Mouse (Mus musculus): ENCODE results near the gene Camk1d. TPM values are rescaled to one million over a fixed set of nuclear protein-coding genes. Genes with fewer than 3 reads are reported as not detected.
A peak's percentile ranks its signal among the peaks of the same experiment; 100 is the strongest.

Camk1d gene
- 7.6 and 9.7 TPM in 2 replicates for polyA plus RNA-seq (2015; fragmentation: Nextera tagmentation; extraction: Ambion mirVana)

DNA sequence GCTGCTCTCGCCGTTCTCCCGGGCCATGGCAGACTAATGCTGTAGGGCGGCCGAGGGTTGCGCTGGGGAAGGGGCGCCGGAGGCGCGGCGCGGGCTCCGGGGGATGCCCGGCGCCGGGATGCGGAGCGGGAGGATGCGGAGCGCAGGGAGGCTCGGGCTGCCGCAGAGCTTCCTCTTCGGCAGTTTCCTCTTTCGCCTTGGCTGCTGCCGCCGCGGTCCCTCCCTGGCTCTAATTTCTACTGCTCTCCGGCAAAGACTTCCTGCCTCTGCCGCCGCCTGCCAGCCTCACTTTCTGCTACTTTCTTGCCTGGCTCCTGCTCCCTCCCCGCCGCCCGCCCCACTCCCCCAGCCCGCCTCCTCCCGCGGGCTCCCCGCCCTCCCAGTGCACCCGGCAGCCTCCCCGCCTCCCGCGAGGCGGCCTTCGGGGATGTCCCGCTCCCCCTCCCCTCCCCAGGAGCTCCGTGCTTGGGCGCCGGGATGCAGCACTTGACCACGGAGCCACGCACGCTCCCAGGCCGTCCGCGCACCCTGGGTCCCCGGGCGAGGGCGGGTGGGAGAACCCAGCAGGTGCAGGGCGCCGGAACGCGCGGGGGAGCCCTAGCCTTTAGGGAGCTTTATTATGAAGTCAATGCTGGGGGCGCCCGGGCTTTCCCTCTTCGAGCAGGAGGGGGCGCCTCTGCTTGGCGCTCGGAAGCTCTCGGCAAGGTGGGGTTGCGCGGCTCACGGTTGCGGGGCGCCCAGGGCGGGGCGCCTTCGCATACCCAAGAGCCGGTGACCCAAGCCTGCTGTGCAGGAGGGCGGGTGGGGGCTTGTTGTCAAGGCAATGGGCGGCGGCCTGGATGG lies at the start of gene Camk1d:
TSS of gene Camk1d (minus strand) at position 305 of the 843 bp plus-strand sequence.
- Histone ChIP-seq H3K27ac (replicated peaks) (peak within 1 kb of the TSS; percentile 79), H3K9me3 (replicated peaks) (0 out of 2 replicates have a peak, but pooled peaks cover 2% of the 10 kb centered on the region), H3K9ac (replicated peaks) (peak within 1 kb of the TSS; percentile 72), H3K36me3 (no peaks in the 10 kb centered on the region), H3K27me3 (replicated peaks) (no peaks in the 10 kb centered on the region; the same call in 1 of the 2 replicates), H3K4me1 (peaks cover 32% of the 10 kb centered on the region), H3K4me3 (replicated peaks) (peak within 1 kb of the TSS; percentile 72), H3K4me2 (peak within 1 kb of the TSS; percentile 97)
- ATAC-seq (ENCODE audit: low FRiP score) = peak; percentile 82
- under 1% methylated on average over 62 of the region's 80 CpGs for WGBS

DNA sequence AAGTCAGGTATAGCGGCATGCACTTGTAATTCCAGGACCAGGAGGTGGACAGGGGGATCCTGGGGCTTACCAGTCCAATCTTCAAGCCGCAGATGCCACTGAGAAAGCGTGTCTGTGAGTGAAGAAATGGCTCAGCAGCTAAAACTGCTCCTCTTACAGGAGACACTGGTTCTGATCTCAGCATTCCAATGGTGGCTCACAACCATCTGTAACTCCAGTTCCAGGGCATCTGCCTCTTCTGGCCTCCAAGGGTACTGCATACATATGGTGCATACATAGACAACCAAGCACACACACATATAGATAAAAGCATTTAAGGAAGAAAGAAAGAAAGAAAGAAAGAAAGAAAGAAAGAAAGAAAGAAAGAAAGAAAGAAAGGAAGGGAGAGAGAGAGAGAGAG lies 47.7 kb upstream of the Camk1d start:
- Histone ChIP-seq H3K9ac (replicated peaks) (no peak overlapping the region), H3K4me1 (no peaks in the 10 kb centered on the region), H3K4me2 (no peak overlapping the region), H3K36me3 (no peaks in the 10 kb centered on the region), H3K4me3 (replicated peaks) (no peak overlapping the region), H3K27me3 (replicated peaks) (no peaks in the 10 kb centered on the region), H3K27ac (replicated peaks) (no peak overlapping the region), H3K9me3 (replicated peaks) (no peaks in the 10 kb centered on the region)
- no peak for ATAC-seq (ENCODE audit: low FRiP score)
- 93% methylated on average over 3 of the region's 3 CpGs for WGBS

- Histone ChIP-seq H3K4me3 (replicated peaks) (no peak overlapping the region), H3K4me1 (no peaks in the 10 kb centered on the region), H3K27ac (replicated peaks) (no peak overlapping the region), H3K27me3 (replicated peaks) (no peaks in the 10 kb centered on the region), H3K9ac (replicated peaks) (no peak overlapping the region), H3K36me3 (no peaks in the 10 kb centered on the region), H3K9me3 (replicated peaks) (no peaks in the 10 kb centered on the region), H3K4me2 (no peak overlapping the region)
- ATAC-seq (ENCODE audit: low FRiP score) = no peak
- WGBS = 92% methylated on average over 8 of the region's 8 CpGs
Observed at GRCm38 (mm10) chr2:5760479-5761008, 46.2 kb upstream of the Camk1d start.

DNA sequence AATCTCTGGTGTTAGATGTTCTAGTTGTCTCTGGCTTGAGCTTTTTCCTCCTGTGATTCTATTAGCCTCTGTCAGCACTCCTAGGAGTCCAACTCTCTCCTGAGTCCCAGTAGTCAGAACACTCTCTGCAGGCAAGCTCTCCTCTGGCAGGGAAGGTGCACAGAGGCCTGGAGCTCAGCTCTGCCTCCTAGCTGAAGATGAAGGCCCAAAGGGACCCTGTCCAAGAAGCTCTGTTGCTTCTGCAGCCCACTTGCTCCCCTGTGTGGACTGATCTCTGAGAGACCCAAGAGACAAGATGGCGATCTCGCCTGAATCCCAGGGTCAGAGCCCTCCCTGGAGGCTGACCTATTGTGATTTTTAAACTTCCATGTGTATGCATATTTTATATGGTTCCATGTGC lies 44.3 kb upstream of the Camk1d start:
- ATAC-seq (ENCODE audit: low FRiP score) = no peak
- Histone ChIP-seq H3K9me3 (replicated peaks) (no peaks in the 10 kb centered on the region), H3K4me1 (no peaks in the 10 kb centered on the region), H3K4me2 (no peak overlapping the region), H3K4me3 (replicated peaks) (no peak overlapping the region), H3K9ac (replicated peaks) (no peak overlapping the region), H3K27ac (replicated peaks) (no peak overlapping the region), H3K36me3 (no peaks in the 10 kb centered on the region), H3K27me3 (replicated peaks) (no peaks in the 10 kb centered on the region)
- 93% methylated on average over 2 of the region's 2 CpGs for WGBS

DNA sequence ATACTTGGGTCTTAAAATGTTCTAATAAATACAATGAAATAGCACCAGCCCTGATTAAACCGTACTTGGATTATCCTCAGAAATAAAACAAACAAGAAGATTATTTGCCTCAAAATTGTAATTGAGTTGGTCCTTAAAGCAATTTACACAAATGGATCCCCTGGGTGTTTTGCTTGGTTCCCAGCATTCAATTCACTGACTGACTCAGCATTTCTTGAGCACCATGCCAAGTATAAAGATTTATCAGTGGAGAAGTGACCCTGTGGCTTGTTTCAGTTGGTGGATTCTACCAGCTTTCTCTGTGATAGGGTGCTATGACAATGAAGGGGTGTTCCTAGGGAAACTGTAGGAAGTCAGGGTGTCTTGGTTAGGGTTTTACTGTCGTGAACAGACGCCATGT lies 36.6 kb upstream of the Camk1d start:
- Histone ChIP-seq H3K4me2 (no peak overlapping the region), H3K27me3 (replicated peaks) (no peaks in the 10 kb centered on the region), H3K27ac (replicated peaks) (no peak overlapping the region), H3K9me3 (replicated peaks) (no peaks in the 10 kb centered on the region), H3K4me1 (no peaks in the 10 kb centered on the region), H3K4me3 (replicated peaks) (no peak overlapping the region), H3K36me3 (no peaks in the 10 kb centered on the region), H3K9ac (replicated peaks) (no peak overlapping the region)
- 84% methylated on average over 3 of the region's 3 CpGs for WGBS
- ATAC-seq (ENCODE audit: low FRiP score) = no peak

DNA sequence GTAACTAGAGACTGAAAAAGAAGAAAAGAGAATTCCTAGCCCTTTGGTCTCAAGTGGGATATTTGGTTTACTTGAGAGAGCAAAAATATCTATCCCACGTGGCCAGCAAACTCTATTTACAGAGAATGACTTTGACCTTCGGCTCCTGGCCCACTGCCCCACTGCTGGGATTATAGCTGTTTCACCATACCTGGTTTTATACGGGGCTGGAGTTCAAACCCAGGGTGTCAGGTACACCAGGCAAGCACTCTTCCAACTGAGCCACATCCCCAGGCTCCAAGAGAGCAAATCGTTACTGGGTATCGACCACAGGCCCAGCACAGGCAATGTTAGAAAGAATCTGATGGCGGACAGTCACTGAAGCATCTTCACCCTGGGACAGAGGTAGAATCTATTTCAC lies 34.9 kb upstream of the Camk1d start:
- H3K9ac ChIP-seq (replicated peaks) = no peak overlapping the region
- H3K4me3 ChIP-seq (replicated peaks) = no peak overlapping the region
- no peaks in the 10 kb centered on the region for H3K36me3 ChIP-seq
- 83% methylated on average over 6 of the region's 6 CpGs for WGBS
- no peaks in the 10 kb centered on the region for H3K27me3 ChIP-seq (replicated peaks)
- H3K27ac ChIP-seq (replicated peaks) = no peak overlapping the region
- ATAC-seq (ENCODE audit: low FRiP score) = no peak
- H3K4me1 ChIP-seq = no peaks in the 10 kb centered on the region
- no peaks in the 10 kb centered on the region for H3K9me3 ChIP-seq (replicated peaks)
- no peak overlapping the region for H3K4me2 ChIP-seq

DNA sequence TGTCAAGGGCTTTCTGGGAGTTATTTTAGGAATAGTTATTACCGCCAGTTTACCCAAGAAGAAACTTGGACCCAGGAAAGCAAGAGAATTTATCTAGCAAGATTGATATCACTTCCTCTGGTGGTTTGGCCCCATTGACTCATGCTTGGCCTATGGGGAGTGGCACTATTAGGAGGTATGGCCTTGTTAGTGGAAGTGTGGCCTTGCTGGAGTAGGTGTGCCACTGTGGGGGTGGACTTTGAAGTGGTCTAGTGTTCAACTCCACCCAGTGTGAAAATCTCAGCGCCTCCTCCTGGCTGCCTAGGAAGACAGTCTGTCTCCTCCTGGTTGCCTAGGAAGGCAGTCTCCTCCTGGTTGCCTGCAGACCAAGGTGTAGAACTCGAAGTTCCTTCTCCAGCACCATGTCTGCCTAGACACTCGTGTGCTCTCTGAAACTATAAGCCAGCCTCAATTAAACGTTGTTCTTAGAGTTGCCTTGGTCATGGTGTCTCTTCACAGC lies 33.3 kb upstream of the Camk1d start:
- H3K27ac ChIP-seq (replicated peaks) = no peak overlapping the region
- WGBS = 88% methylated on average over 5 of the region's 5 CpGs
- H3K4me1 ChIP-seq = no peaks in the 10 kb centered on the region
- ATAC-seq (ENCODE audit: low FRiP score) = no peak
- no peak overlapping the region for H3K4me3 ChIP-seq (replicated peaks)
- no peaks in the 10 kb centered on the region for H3K9me3 ChIP-seq (replicated peaks)
- H3K27me3 ChIP-seq (replicated peaks) = no peaks in the 10 kb centered on the region
- no peak overlapping the region for H3K4me2 ChIP-seq
- no peaks in the 10 kb centered on the region for H3K36me3 ChIP-seq
- H3K9ac ChIP-seq (replicated peaks) = no peak overlapping the region

DNA sequence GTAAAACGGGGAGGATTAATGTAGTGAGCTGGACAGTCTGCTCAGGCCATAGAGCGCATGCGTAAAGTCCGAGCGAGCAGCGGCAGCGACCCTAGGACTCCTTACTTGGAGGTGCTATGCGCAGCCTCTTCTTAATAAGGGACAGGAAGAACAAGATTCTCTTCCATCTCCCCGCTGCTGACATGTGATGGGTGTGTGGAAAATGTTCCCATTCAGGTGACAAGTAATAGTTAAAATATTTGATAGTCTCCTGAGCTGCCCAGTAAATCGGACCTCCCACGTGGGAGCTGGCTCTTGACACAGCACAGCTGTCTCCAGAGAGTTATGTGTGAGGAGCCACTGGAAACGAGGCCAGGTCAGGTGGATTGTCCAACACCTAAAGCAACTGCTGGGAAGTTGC lies 32.2 kb upstream of the Camk1d start:
- Histone ChIP-seq H3K9ac (replicated peaks) (no peak overlapping the region), H3K27me3 (replicated peaks) (no peaks in the 10 kb centered on the region), H3K36me3 (no peaks in the 10 kb centered on the region), H3K4me2 (no peak overlapping the region), H3K4me3 (replicated peaks) (no peak overlapping the region), H3K27ac (replicated peaks) (no peak overlapping the region), H3K9me3 (replicated peaks) (no peaks in the 10 kb centered on the region), H3K4me1 (no peaks in the 10 kb centered on the region)
- ATAC-seq (ENCODE audit: low FRiP score) = no peak
- WGBS = 83% methylated on average over 12 of the region's 12 CpGs

DNA sequence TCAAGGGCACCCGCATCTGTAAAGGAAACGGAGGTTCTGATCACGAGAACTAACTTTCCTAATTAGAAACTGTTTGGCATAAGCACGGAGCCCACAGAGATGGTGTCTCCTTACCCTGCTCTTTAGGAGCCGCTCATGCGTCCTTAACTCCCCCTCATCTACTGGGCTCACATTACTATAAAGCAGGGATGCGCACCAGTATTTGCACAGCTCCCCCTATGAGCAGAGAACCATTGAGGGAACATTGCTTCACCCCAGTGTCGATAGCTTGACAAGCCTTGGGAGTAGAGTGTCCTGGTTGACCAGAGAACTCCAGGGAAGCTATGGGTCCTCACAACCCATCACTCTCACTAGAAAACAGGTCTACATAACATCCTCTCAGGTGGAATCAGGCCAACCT lies 29.6 kb upstream of the Camk1d start:
- H3K36me3 ChIP-seq = no peaks in the 10 kb centered on the region
- no peak overlapping the region for H3K4me3 ChIP-seq (replicated peaks)
- H3K4me2 ChIP-seq = no peak overlapping the region
- H3K9me3 ChIP-seq (replicated peaks) = no peaks in the 10 kb centered on the region
- no peak overlapping the region for H3K9ac ChIP-seq (replicated peaks)
- WGBS = 85% methylated on average over 8 of the region's 8 CpGs
- ATAC-seq (ENCODE audit: low FRiP score) = no peak
- H3K27me3 ChIP-seq (replicated peaks) = no peaks in the 10 kb centered on the region
- H3K27ac ChIP-seq (replicated peaks) = no peak overlapping the region
- no peaks in the 10 kb centered on the region for H3K4me1 ChIP-seq

GRCm38 (mm10) chr2:5740913-5741312 lies 26.6 kb upstream of the Camk1d start:
- Histone ChIP-seq H3K36me3 (no peaks in the 10 kb centered on the region), H3K4me3 (replicated peaks) (no peak overlapping the region), H3K27me3 (replicated peaks) (no peaks in the 10 kb centered on the region), H3K27ac (replicated peaks) (no peak overlapping the region), H3K9me3 (replicated peaks) (no peaks in the 10 kb centered on the region), H3K4me2 (no peak overlapping the region), H3K9ac (replicated peaks) (no peak overlapping the region), H3K4me1 (peaks cover 3% of the 10 kb centered on the region; the same call in 1 of the 2 replicates)
- WGBS = 92% methylated on average over 1 of the region's 1 CpGs
- ATAC-seq (ENCODE audit: low FRiP score) = no peak

DNA sequence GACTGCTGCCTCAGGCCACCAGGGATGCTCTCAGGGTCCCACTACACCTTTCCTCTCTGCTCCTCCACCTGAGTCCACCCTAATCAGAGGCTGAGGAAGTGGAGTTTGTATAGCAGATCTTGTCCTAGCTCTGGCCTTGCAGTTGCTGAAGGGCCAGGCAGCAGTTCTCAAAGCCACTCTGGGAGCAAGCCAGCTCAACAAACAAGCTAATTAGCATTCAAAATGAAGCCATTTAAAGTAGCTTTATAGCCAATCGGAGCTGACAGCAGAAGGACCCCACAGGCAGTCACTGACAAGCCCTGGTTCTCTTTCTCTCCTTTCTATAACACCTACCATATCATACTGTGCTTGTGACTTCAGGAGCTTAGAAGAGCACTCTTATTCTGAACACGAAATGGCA lies 21.6 kb upstream of the Camk1d start:
- H3K4me3 ChIP-seq (replicated peaks) = no peak overlapping the region
- 26% methylated on average over 2 of the region's 2 CpGs for WGBS
- H3K4me1 ChIP-seq = peaks cover 6% of the 10 kb centered on the region; the same call in 1 of the 2 replicates
- H3K36me3 ChIP-seq = no peaks in the 10 kb centered on the region
- H3K27ac ChIP-seq (replicated peaks) = no peak overlapping the region
- no peak overlapping the region for H3K4me2 ChIP-seq
- peak; percentile 24; the same call in 1 of the 2 replicates for ATAC-seq (ENCODE audit: low FRiP score)
- no peak overlapping the region for H3K9ac ChIP-seq (replicated peaks)
- no peaks in the 10 kb centered on the region for H3K27me3 ChIP-seq (replicated peaks)
- H3K9me3 ChIP-seq (replicated peaks) = no peaks in the 10 kb centered on the region

Data from neural tube, embryonic 15.5 days (tissue).